Mouse (Mus musculus) ES-E14 (cell line): ENCODE data around the gene Gatb. TPM values are rescaled to one million over a fixed set of nuclear protein-coding genes. Genes with fewer than 3 reads are reported as not detected.
"Not testable (repeated sequence)": the region's sequence is repeated elsewhere in the genome, so short reads cannot be mapped to it uniquely, and the experiment has no call there.

Experiments used
- DNase-seq: peaks from one replicate; pipeline ENCODE4 v3.0.0-alpha.2; 2013; ENCODE audit warnings: low read depth, low spot score
- H3K27ac ChIP-seq: 2 replicates; pipeline ENCODE4 v1.5.1; 2012; ENCODE audit warnings: low read depth, mild to moderate bottlenecking, low read length, moderate library complexity, mixed read lengths; ENCODE audit not compliant: poor library complexity, insufficient read depth, severe bottlenecking
- H3K36me3 ChIP-seq: 2 replicates; pipeline ENCODE4 v1.6.1; 2012; ENCODE audit warnings: mild to moderate bottlenecking, low read length, moderate library complexity, mixed read lengths; ENCODE audit not compliant: control insufficient read depth, poor library complexity, insufficient read depth, severe bottlenecking
- H3K4me1 ChIP-seq, 2 experiments: fragments of 150-350 bp in 1 of 2; sonication (generic) in 1 of 2; 2 replicates each; pipeline ENCODE4 v1.6.1; 2012; ENCODE audit warnings: low read length in 2 of 2, mild to moderate bottlenecking in 1 of 2, mixed read lengths in 1 of 2; ENCODE audit not compliant: control insufficient read depth in 2 of 2, insufficient read depth in 2 of 2, poor library complexity in 1 of 2
- H3K4me3 ChIP-seq, 2 experiments: fragments of 150-350 bp in 1 of 2; sonication (generic) in 1 of 2; 2 replicates each; pipeline ENCODE4 v1.5.1; 2012; ENCODE audit warnings: low read length in 2 of 2, low read depth in 1 of 2, mild to moderate bottlenecking in 1 of 2, mixed read lengths in 1 of 2; ENCODE audit not compliant: insufficient read depth in 1 of 2, poor library complexity in 1 of 2, severe bottlenecking in 1 of 2
- H3K9ac ChIP-seq: 2 replicates; pipeline ENCODE4 v1.6.1; 2012; ENCODE audit warnings: low read depth, mild to moderate bottlenecking, low read length, mixed read lengths; ENCODE audit not compliant: poor library complexity, insufficient read depth, severe bottlenecking
- H3K9me3 ChIP-seq: fragments of 150-350 bp; sonication (generic); 2 replicates; pipeline ENCODE4 v1.6.1; 2012; ENCODE audit warnings: low read depth, mild to moderate bottlenecking, low read length; ENCODE audit not compliant: control insufficient read depth, insufficient read depth
- CHD2 ChIP-seq: IDR thresholded peaks from 2 replicates; pipeline ENCODE4 v1.6.1; 2014; ENCODE audit warnings: mild to moderate bottlenecking, low read depth, low read length, inconsistent platforms
- HCFC1 ChIP-seq: IDR thresholded peaks from 2 replicates; pipeline ENCODE4 v1.6.1; 2012; ENCODE audit warnings: low read length, inconsistent platforms, borderline replicate concordance; ENCODE audit not compliant: insufficient read depth
- MAFK ChIP-seq: IDR thresholded peaks from 2 replicates; pipeline ENCODE4 v1.6.1; 2014; ENCODE audit warnings: mild to moderate bottlenecking, low read depth, low read length, inconsistent platforms; ENCODE audit not compliant: insufficient read depth
- ZC3H11A ChIP-seq: IDR thresholded peaks from 2 replicates; pipeline ENCODE4 v1.6.1; 2012; ENCODE audit warnings: low read depth, mild to moderate bottlenecking, inconsistent platforms, low read length, borderline replicate concordance
- ZNF384 ChIP-seq: IDR thresholded peaks from 2 replicates; pipeline ENCODE4 v1.6.1; 2012; ENCODE audit warnings: low read depth, low read length, inconsistent platforms
- in situ Hi-C, 2 experiments: fragments of 600-800 bp; cut with MboI; formaldehyde crosslinking; loops; one replicate each; pipeline ENCODE4 v1.15.1; 2025; ENCODE audit warnings: low sequenced_read_pairs in 2 of 2, inconsistent platforms in 1 of 2; ENCODE audit not compliant: unreplicated experiment in 2 of 2
- total RNA-seq: library from RNA; depleted of rRNA; stranded (reverse); fragments of 300-350 nt; gene quantifications from 2 replicates; pipeline ENCODE4 v1.2.3, GENCODE M21; 2012

The Gatb gene
- total RNA-seq, 1 experiment = 16.9 TPM

DNA sequence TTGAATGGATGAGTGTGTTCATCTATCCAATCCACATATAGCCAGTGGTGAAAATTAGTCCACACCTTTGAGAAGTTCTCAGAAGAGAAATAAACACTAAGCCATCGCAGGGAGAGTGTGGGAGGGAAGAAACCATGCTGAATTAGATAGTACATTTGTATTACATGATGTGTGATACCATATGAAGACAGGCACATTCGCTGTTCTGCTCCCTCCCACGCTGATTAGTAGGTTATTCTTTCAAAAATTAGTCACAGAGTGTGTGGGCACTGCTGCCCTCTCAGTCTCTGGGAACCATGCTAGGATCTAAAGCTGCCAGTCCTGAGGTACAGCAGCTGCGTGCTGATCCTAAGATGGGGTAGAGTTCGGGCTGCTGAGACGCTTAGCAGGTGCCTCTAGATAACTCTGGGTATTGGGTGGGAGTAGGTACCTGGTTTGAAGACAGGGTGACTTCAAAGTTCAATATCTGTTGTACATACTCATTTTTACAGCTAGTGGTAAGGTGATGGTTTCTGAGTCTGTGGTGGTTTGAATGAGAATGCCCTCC is 20.1 kb upstream of the Gatb start:
- TF ChIP-seq ZC3H11A (no peak), HCFC1 (no peak), ZNF384 (no peak), CHD2 (no peak), MAFK (no peak)
- H3K4me3 ChIP-seq = no peak overlapping the region
- no peak overlapping the region for H3K27ac ChIP-seq
- no peak for DNase-seq
- no peaks in the 10 kb centered on the region for H3K4me1 ChIP-seq
- in situ Hi-C loops = no loop called here
- no peak overlapping the region for H3K9ac ChIP-seq
- H3K36me3 ChIP-seq = no peaks in the 10 kb centered on the region
- no peaks in the 10 kb centered on the region for H3K9me3 ChIP-seq

DNA sequence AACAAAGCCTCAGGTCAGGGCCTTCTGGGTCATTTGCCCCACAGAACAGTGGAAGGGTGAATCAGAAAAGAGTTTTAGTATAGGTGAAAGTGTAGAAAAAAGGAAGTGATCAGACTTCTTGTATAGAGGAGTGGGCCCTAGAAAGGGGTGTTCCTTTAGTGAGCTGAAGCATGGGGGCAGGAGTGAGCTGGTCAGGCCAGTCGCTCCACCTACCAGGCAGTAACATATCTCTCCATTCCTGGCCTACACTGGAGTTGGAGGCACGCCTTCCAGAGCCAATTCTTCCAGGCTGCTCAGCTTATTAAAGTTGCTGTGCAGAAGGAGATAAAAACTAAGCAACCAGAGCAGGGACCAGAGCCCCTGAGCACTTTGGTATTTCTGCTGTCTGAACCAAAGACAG is 9.3 kb upstream of the Gatb start:
- no peak for DNase-seq
- Histone ChIP-seq H3K36me3 (no peaks in the 10 kb centered on the region), H3K4me3 (no peak overlapping the region), H3K4me1 (no peaks in the 10 kb centered on the region), H3K27ac (no peak overlapping the region), H3K9ac (no peak overlapping the region), H3K9me3 (no peaks in the 10 kb centered on the region)
- in situ Hi-C loops = no loop called here
- TF ChIP-seq ZNF384 (no peak), CHD2 (no peak), ZC3H11A (no peak), MAFK (no peak), HCFC1 (no peak)

DNA sequence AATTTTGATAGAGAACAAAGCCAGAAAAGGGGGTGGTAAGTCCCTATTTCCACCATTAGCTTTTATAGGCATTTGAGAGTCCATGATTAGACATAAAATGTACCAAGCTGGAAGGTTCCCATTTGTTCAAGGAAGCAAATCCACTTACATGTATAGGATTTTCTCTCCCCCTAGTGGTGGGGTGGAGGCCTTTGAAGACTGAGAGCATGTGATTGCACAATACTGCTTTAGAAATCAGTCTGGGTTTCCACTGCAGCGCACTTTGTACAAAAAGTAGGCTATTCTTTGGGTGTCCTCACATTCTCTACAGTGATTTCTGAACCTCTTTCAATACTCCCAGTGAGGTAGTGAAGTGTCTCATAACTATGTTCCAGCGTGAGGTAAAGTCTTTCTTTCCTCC is 2.6 kb upstream of the Gatb start:
- Histone ChIP-seq H3K36me3 (no peaks in the 10 kb centered on the region), H3K27ac (no peak overlapping the region), H3K9ac (no peak overlapping the region), H3K4me1 (no peaks in the 10 kb centered on the region), H3K9me3 (no peaks in the 10 kb centered on the region), H3K4me3 (no peak overlapping the region)
- in situ Hi-C loops = no loop called here
- no peak for TF ChIP-seq CHD2
- no peak for TF ChIP-seq MAFK
- TF ChIP-seq ZNF384 = no peak
- no peak for TF ChIP-seq HCFC1
- TF ChIP-seq ZC3H11A = no peak
- DNase-seq = peak; percentile 50

DNA sequence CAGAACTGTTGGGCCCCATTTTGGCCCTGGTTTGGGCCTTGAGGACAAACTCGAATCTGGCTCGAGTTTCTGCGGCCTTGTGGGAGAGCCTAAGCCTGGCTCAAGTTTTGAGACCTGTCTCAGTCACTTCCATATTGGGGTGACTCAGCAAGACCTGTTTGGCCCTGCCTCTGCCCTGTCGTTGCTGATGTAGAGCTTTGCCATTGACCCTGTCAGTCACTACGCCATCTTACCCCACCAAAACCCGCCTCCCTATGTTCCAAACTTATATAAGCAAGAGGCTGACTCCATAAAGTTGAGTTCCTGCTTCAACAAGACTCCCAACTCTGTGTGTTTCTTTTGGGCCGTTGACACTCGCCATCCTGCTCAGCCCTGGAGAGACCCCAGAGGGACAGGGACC is 1.4 kb upstream of the Gatb start:
- H3K9me3 ChIP-seq, H3K27ac ChIP-seq, H3K4me1 ChIP-seq, H3K36me3 ChIP-seq, in situ Hi-C loops, H3K4me3 ChIP-seq, H3K9ac ChIP-seq, DNase-seq: not testable (repeated sequence)

DNA sequence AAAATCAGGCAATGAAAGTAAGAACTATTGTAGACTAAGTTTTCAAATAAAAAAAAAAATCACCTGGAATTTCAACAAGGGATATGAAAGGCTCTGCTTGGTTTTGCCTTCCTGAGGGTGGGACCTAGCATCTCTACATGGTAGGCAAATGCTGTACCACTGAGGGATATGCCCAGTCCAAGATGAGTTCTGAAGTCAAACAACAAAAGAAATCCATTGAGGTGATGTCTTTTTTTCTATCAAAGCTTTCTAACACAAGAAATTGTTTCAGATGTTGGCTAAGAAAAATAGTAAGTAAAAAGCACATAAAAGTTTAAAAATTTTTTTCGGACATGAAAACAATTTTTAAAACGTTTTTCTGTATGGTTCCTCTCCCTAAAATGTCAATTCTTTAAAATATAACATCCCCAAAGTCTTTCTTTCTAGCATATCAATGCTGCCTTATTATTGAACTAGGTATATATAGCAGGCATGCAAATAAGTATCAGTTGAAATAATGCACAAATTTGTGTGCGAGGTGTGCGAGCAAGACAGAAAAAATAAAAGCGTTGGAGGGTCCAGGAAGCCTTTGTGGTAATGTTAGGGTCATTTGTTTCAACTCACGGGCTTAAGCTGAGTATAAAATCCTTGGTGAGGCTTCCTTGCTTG is 579 bp upstream of the Gatb start:
- H3K36me3 ChIP-seq = no peaks in the 10 kb centered on the region
- DNase-seq = no peak
- H3K4me1 ChIP-seq = no peaks in the 10 kb centered on the region
- TF ChIP-seq ZC3H11A (no peak), HCFC1 (no peak), MAFK (no peak), ZNF384 (no peak)
- no peak overlapping the region for H3K27ac ChIP-seq
- peak overlapping the region; percentile 40 to 64; a peak in 3 of 4 replicates for H3K4me3 ChIP-seq
- H3K9ac ChIP-seq = no peak overlapping the region; the same call in 1 of the 2 replicates
- H3K9me3 ChIP-seq = no peaks in the 10 kb centered on the region
- in situ Hi-C loops = no loop called here
